Mouse (Mus musculus) midbrain, postnatal 0 days (tissue): ENCODE results near the gene Rbm44. TPM values are rescaled to one million over a fixed set of nuclear protein-coding genes. Genes with fewer than 3 reads are reported as not detected.

Source experiments
- ATAC-seq: fragments of 200-750 bp; cut with Nextera tagmentation; 2 replicates; pipeline ENCODE4 v1.8.0; 2017; ENCODE audit warnings: moderate number of reproducible peaks, mild to moderate bottlenecking, moderate TSS enrichment, moderate library complexity; ENCODE audit not compliant: low FRiP score
- DNase-seq: peaks from one replicate; pipeline ENCODE4 v3.0.0-alpha.2; 2015; ENCODE audit warnings: low spot score
- H3K27ac ChIP-seq: fragments of 300-500 bp; sonication (generic); 2 replicates; pipeline ENCODE4 v1.5.1; 2014; ENCODE audit warnings: low read depth, mild to moderate bottlenecking, low read length, mixed read lengths
- H3K27me3 ChIP-seq: fragments of 300-500 bp; sonication (generic); 2 replicates; pipeline ENCODE4 v1.6.1; 2014; ENCODE audit warnings: low read length, control low read depth, mixed read lengths; ENCODE audit not compliant: insufficient read depth
- H3K36me3 ChIP-seq: fragments of 300-500 bp; sonication (generic); 2 replicates; pipeline ENCODE4 v1.6.1; 2014; ENCODE audit warnings: low read length, control low read depth, mixed read lengths; ENCODE audit not compliant: insufficient read depth
- H3K4me1 ChIP-seq: fragments of 300-500 bp; sonication (generic); 2 replicates; pipeline ENCODE4 v1.6.1; 2014; ENCODE audit warnings: mild to moderate bottlenecking, control low read depth, antibody characterized with exemption, low read length, mixed read lengths; ENCODE audit not compliant: insufficient read depth
- H3K4me2 ChIP-seq: fragments of 300-500 bp; sonication (generic); 2 replicates; pipeline ENCODE4 v1.6.1; 2014; ENCODE audit warnings: low read depth, mild to moderate bottlenecking, low read length, mixed read lengths; ENCODE audit not compliant: poor library complexity, severe bottlenecking
- H3K4me3 ChIP-seq: fragments of 300-500 bp; sonication (generic); 2 replicates; pipeline ENCODE4 v1.5.1; 2014; ENCODE audit warnings: low read depth, mild to moderate bottlenecking, low read length, moderate library complexity
- H3K9ac ChIP-seq: fragments of 300-500 bp; sonication (generic); replicated peaks from 2 replicates; pipeline ENCODE4 v1.6.1; 2014; ENCODE audit warnings: mild to moderate bottlenecking, low read length, moderate library complexity, mixed read lengths; ENCODE audit not compliant: poor library complexity, severe bottlenecking
- H3K9me3 ChIP-seq: fragments of 300-500 bp; sonication (generic); 2 replicates; pipeline ENCODE4 v1.6.1; 2016; ENCODE audit warnings: low read length, control low read depth
- CTCF ChIP-seq: IDR thresholded peaks from 2 replicates; pipeline ENCODE4 v1.5.1; 2016; ENCODE audit warnings: antibody characterized with exemption, mild to moderate bottlenecking
- WGBS: fragments of 180-500 bp; shearing (Covaris S2); extraction: QIAGEN DNeasy Blood & Tissue Kit; methylation state at CpG from one replicate; pipeline ENCODE4 v1.1.7; 2014; 5-methylcytosine and 5-hydroxymethylcytosine counted together
- polyA plus RNA-seq: library from polyadenylated mRNA; unstranded; fragments of >200 nt; fragmentation: Nextera tagmentation; extraction: Ambion mirVana; gene quantifications from 2 replicates; pipeline ENCODE4 v1.2.1, GENCODE M21; 2015
- total RNA-seq: library from RNA; depleted of rRNA; stranded (reverse); fragments of >200 nt; gene quantifications from 2 replicates; pipeline ENCODE4 v1.2.3, GENCODE M21; 2014

Gene Rbm44
- total and polyA plus RNA-seq, 2 experiments from 2014 or later = 0.11 TPM; not detected in 1

DNA sequence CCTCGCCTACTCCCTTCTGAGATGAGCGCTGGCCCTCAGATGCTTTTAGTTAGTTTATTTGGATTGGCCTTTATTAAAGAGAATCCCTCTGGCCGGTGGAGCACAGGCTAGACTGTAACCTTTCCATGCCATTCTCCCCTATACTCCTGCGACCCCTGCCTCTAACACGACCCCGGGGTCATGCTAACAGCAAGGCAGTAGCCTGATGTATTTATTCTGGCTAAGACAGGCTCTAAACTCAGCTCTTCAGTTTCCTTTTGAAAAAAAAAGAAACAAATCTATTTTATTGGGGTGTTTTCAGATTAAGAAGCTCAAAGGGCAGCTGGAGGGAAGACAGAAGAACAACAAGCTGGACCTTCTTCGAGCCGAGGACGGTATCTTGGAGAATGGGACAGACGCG is 22.8 kb upstream of the Rbm44 start:
- Histone ChIP-seq H3K4me2 (no peak overlapping the region), H3K9ac (no peak overlapping the region), H3K4me3 (no peak overlapping the region), H3K27ac (no peak overlapping the region), H3K9me3 (no peaks in the 10 kb centered on the region), H3K27me3 (no peaks in the 10 kb centered on the region), H3K4me1 (no peaks in the 10 kb centered on the region), H3K36me3 (peaks cover 30% of the 10 kb centered on the region)
- WGBS = 82% methylated on average over 11 of the region's 11 CpGs
- no peak for DNase-seq
- TF ChIP-seq CTCF = no peak
- no peak for ATAC-seq

DNA sequence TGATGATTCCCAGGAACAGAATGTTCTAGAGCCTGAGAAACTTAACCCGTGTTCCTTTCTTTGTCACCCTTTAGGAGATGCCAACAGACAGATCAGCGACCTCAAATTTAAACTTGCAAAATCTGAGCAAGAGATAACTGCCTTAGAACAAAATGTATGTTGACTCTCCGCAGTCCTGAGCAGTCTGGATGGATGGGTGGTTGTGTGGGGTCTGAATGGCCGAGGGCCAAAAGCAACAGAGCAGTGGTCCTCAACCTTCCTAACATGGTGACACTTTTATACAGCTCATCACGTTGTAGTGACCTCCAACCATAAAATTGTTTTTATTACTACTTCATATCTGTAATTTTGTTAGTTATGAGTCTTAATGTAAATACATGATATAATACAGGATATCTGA is 21.9 kb upstream of the Rbm44 start:
- ATAC-seq (no peak), DNase-seq (no peak)
- Histone ChIP-seq H3K9ac (no peak overlapping the region), H3K27ac (no peak overlapping the region), H3K27me3 (no peaks in the 10 kb centered on the region), H3K9me3 (no peaks in the 10 kb centered on the region), H3K4me2 (no peak overlapping the region), H3K4me3 (no peak overlapping the region), H3K36me3 (peaks cover 32% of the 10 kb centered on the region), H3K4me1 (no peaks in the 10 kb centered on the region)
- WGBS = 96% methylated on average over 5 of the region's 5 CpGs
- TF ChIP-seq CTCF = no peak

DNA sequence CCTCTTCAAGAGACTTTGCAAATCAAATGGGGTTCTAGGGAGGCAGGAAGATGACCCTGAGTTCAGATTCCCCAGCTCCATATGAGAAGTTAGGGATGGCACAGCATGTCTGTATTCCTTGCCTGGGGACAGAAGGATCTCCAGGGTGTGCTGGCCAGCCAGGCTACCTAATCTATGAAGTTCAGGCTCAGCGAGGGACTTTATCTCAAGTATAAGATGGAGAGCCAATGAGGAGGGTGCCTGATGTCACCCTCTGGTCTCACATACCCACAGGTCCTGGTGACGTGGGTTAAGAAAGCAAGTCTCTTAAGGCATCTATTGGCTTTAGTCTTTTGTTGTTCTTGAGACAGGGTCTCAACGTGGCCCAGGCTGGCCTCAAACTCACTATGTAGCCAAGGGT is 21.4 kb upstream of the Rbm44 start:
- DNase-seq (no peak), ATAC-seq (no peak)
- no peak overlapping the region for H3K4me3 ChIP-seq
- TF ChIP-seq CTCF = no peak
- H3K9me3 ChIP-seq = no peaks in the 10 kb centered on the region
- WGBS = 87% methylated on average over 3 of the region's 3 CpGs
- H3K36me3 ChIP-seq = peaks cover 36% of the 10 kb centered on the region
- H3K4me1 ChIP-seq = no peaks in the 10 kb centered on the region
- no peak overlapping the region for H3K27ac ChIP-seq
- no peak overlapping the region for H3K9ac ChIP-seq
- no peak overlapping the region for H3K4me2 ChIP-seq
- no peaks in the 10 kb centered on the region for H3K27me3 ChIP-seq

DNA sequence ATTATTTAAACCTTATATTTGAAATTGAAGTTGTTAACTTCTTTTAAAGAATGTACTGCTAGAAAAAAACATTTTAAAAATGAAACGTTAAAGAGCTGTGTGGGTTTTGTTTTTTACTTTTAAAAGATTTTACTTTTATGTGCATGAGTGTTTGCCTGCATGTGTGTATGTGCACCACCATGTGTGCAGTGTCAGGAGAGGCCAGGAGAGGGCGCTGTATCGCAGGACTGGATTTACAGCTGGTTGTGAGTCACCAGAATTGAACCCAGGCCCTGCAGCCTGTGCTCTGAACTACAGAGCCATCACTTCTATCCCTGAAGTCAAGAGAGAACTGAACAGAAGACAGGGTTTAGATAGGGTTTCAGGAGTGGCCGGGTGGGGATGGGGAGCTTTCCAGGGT is 16.0 kb upstream of the Rbm44 start:
- no peak for ATAC-seq
- TF ChIP-seq CTCF = peak; percentile 37
- DNase-seq = no peak

DNA sequence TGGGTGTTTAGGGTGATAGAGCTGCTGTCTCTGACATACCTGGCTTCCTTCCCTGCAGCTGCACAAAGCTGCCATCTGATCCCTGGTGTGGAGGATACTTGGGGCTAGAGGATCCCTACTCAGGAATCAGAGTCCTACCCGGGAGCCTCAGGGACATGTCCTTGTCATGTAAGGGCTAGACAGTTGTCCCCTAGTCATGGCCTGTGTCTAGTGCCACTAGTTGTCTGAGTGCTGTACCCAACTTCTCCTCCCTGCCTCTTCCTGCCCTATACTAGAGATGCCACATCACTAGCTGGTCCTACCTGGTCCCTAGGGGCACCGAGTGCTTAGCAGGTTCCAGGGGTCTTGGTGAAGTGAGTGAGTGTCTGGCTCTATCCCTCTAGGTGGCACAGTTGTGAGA is 7.9 kb upstream of the Rbm44 start:
- TF ChIP-seq CTCF = no peak
- DNase-seq (no peak), ATAC-seq (no peak)
- Histone ChIP-seq H3K27ac (no peak overlapping the region), H3K9ac (no peak overlapping the region), H3K9me3 (no peaks in the 10 kb centered on the region), H3K4me3 (no peak overlapping the region), H3K4me1 (no peaks in the 10 kb centered on the region), H3K27me3 (no peaks in the 10 kb centered on the region), H3K4me2 (no peak overlapping the region), H3K36me3 (no peaks in the 10 kb centered on the region)
- WGBS = 80% methylated on average over 2 of the region's 2 CpGs

More for the DNA sequence above, 16.0 kb upstream of the Rbm44 start:
- no peak overlapping the region for H3K27ac ChIP-seq
- H3K36me3 ChIP-seq = peaks cover 26% of the 10 kb centered on the region
- no peak overlapping the region for H3K4me2 ChIP-seq
- H3K4me1 ChIP-seq = no peaks in the 10 kb centered on the region
- no peaks in the 10 kb centered on the region for H3K27me3 ChIP-seq
- no peaks in the 10 kb centered on the region for H3K9me3 ChIP-seq
- 92% methylated on average over 4 of the region's 4 CpGs for WGBS
- no peak overlapping the region for H3K4me3 ChIP-seq
- H3K9ac ChIP-seq = no peak overlapping the region

- DNase-seq (no peak), ATAC-seq (no peak)
- no peak overlapping the region for H3K4me2 ChIP-seq
- no peak overlapping the region for H3K4me3 ChIP-seq
- H3K36me3 ChIP-seq = no peaks in the 10 kb centered on the region
- H3K9ac ChIP-seq = no peak overlapping the region
- TF ChIP-seq CTCF = no peak
- no peak overlapping the region for H3K27ac ChIP-seq
- H3K9me3 ChIP-seq = no peaks in the 10 kb centered on the region
- WGBS = 38% methylated on average over 2 of the region's 2 CpGs
- no peaks in the 10 kb centered on the region for H3K4me1 ChIP-seq
- no peaks in the 10 kb centered on the region for H3K27me3 ChIP-seq
These were observed 6.6 kb downstream of the Rbm44 start for GRCm38 (mm10) chr1:91151509-91151908.
